31 mouse cellular contexts compared by ENCODE assay signal in the genomic region with DNA sequence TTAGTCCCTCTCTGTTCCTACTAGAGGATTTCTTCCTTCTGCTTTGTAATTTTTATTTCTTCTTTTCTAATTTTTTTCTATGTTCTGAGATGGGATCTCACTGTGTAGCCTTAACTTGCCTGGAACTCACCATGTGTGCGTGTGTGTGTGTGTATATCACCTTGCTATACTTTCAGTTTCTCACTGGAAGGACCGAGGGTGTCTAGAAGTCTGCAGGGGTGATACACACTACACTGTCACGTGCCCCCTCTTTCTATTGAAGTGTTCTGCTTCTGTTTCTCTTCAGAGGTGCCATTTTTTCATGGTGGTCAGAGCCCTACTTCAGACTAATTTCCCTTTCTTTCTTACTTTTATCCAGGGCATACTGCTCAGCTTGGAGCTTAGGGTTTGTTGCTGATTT. TPM values are rescaled to one million over a fixed set of nuclear protein-coding genes. Genes with fewer than 3 reads are reported as not detected.
DNase-seq lines count a peak whose midpoint lies in the region; ATAC-seq and TF ChIP-seq lines count a peak whose summit lies in the region.
"Had no signal": no experiment of that assay in that cellular context is flagged by ENCODE, and none has a peak within 500 bp of the region (broad histone marks: within the 10 kb centered on the region; RNA-seq: fewer than 3 reads in every experiment).

No protein-coding gene starts in this region.

- intact Hi-C loops in heart, postnatal 10 days (cut with DNase I), result no loop called here

- H3K27me3 ChIP-seq in heart, embryonic 14.5 days (ENCODE audit: control insufficient read depth, insufficient read depth, low read length), result no peaks in the 10 kb centered on the region
- no peaks in the 10 kb centered on the region for H3K27me3 ChIP-seq in liver, postnatal 0 days (ENCODE audit: insufficient read depth, low read length)
- no peaks in the 10 kb centered on the region for H3K27me3 ChIP-seq in liver, embryonic 11.5 days (replicated peaks; ENCODE audit: control insufficient read depth, insufficient read depth, low read length)
- H3K27me3 ChIP-seq in C2C12 (ENCODE audit: control insufficient read depth, insufficient read depth, insufficient read length), result no peaks in the 10 kb centered on the region
- no peaks in the 10 kb centered on the region for H3K27me3 ChIP-seq in embryonic facial prominence, embryonic 10.5 days (replicated peaks; ENCODE audit: low read depth, poor library complexity, severe bottlenecking)
- H3K27me3 ChIP-seq: embryonic facial prominence, embryonic 13.5 days; forebrain, embryonic 12.5 days; stomach, embryonic 15.5 days had no signal

- H3K4me3 ChIP-seq in heart, embryonic 14.5 days (ENCODE audit: control insufficient read depth in 1 of 2, insufficient read depth in 1 of 2, low read depth in 1 of 2, low read length in 2 of 2), result peak overlapping the region; percentile 20 to 27; a peak in 3 of 4 replicates
- H3K4me3 ChIP-seq in liver, postnatal 0 days (ENCODE audit: low read depth, low read length), result no peak overlapping the region
- H3K4me3 ChIP-seq in liver, embryonic 11.5 days (ENCODE audit: low read depth, low read length), result no peak overlapping the region
- no peak overlapping the region for H3K4me3 ChIP-seq in C2C12 (ENCODE audit: insufficient read depth, poor library complexity, severe bottlenecking)
- H3K4me3 ChIP-seq in embryonic facial prominence, embryonic 10.5 days, result no peak overlapping the region
- H3K4me3 ChIP-seq: embryonic facial prominence, embryonic 13.5 days; erythroblast, embryonic 14.5 days; forebrain, embryonic 12.5 days; gastrocnemius, adult 2 months; hindbrain, embryonic 10.5 days; stomach, embryonic 15.5 days had no signal

- no peaks in the 10 kb centered on the region for H3K79me2 ChIP-seq in C2C12 (ENCODE audit: control insufficient read depth, insufficient read depth)

- H3K4me2 ChIP-seq in heart, embryonic 14.5 days (ENCODE audit: low read length), result peak overlapping the region; percentile 62
- peak overlapping the region; percentile 16; the same call in 1 of the 2 replicates for H3K4me2 ChIP-seq in liver, postnatal 0 days (ENCODE audit: low read depth, low read length)
- H3K4me2 ChIP-seq in liver, embryonic 11.5 days, result no peak overlapping the region
- H3K4me2 ChIP-seq: embryonic facial prominence, embryonic 13.5 days; forebrain, embryonic 12.5 days; midbrain, embryonic 11.5 days; stomach, embryonic 15.5 days had no signal

- no peak for DNase-seq in heart, postnatal 10 days
- no peak for DNase-seq in liver, postnatal 0 days
- no peak for DNase-seq in liver, embryonic 11.5 days (ENCODE audit: low spot score)
- peak; percentile 0 for DNase-seq in embryonic facial prominence, embryonic 10.5 days (ENCODE audit: low spot score)
- DNase-seq in right cerebral cortex, adult 2 months (ENCODE audit: low spot score in 2 of 2), result no peak
- DNase-seq: adrenal gland, postnatal 10 days; cerebellum, adult 18-20 months; cerebellum, postnatal 14 days; gastrocnemius, adult 2 months; kidney, adult 18-20 months; layer of hippocampus, adult 9-11 months; right cerebral cortex, postnatal 4 days; thymus, adult 2 months; thymus, postnatal 4 days had no signal

- peak overlapping the region; percentile 58 for H3K9ac ChIP-seq in heart, embryonic 14.5 days (ENCODE audit: low read length)
- no peak overlapping the region for H3K9ac ChIP-seq in liver, postnatal 0 days (replicated peaks)
- no peak overlapping the region for H3K9ac ChIP-seq in liver, embryonic 11.5 days (ENCODE audit: low read depth, low read length)
- H3K9ac ChIP-seq: embryonic facial prominence, embryonic 13.5 days; forebrain, embryonic 12.5 days; stomach, embryonic 15.5 days had no signal

- WGBS in heart, embryonic 14.5 days, result 28% methylated on average over 3 of the region's 3 CpGs
- WGBS in liver, postnatal 0 days (ENCODE audit: insufficient replicate concordance), result 48% methylated on average over 3 of the region's 3 CpGs
- 62% methylated on average over 3 of the region's 3 CpGs for WGBS in liver, embryonic 11.5 days
- WGBS in embryonic facial prominence, embryonic 10.5 days, result 80% methylated on average over 3 of the region's 3 CpGs

- TF ChIP-seq CTCF in liver, postnatal 0 days (IDR thresholded peaks at IDR 0.05; ENCODE audit: low read depth), result no peak
- TF ChIP-seq CTCF in C2C12 (IDR thresholded peaks at IDR 0.05; ENCODE audit: control insufficient read depth, insufficient read depth, insufficient read length), result no peak

- H3K27ac ChIP-seq in heart, embryonic 14.5 days (replicated peaks in 1 of 2; ENCODE audit: control insufficient read depth in 1 of 2, insufficient read depth in 1 of 2, low read depth in 2 of 2, low read length in 2 of 2), result peak overlapping the region; percentile 22 to 29; a peak in 2 of 4 replicates
- H3K27ac ChIP-seq in liver, postnatal 0 days (ENCODE audit: low read depth), result no peak overlapping the region
- no peak overlapping the region for H3K27ac ChIP-seq in liver, embryonic 11.5 days (ENCODE audit: low read depth, low read length)
- H3K27ac ChIP-seq in embryonic facial prominence, embryonic 10.5 days (replicated peaks), result no peak overlapping the region
- H3K27ac ChIP-seq: embryonic facial prominence, embryonic 13.5 days; forebrain, embryonic 12.5 days; gastrocnemius, adult 2 months; hindbrain, embryonic 10.5 days; stomach, embryonic 15.5 days had no signal

- no peaks in the 10 kb centered on the region for H3K79me3 ChIP-seq in C2C12 (ENCODE audit: low read depth)

- ATAC-seq in heart, embryonic 14.5 days (ENCODE audit: insufficient number of reproducible peaks, insufficient read depth, low FRiP score, low read depth), result no peak; the same call in 1 of the 2 replicates
- ATAC-seq in liver, postnatal 0 days, result no peak
- ATAC-seq in liver, embryonic 11.5 days (replicated peaks; ENCODE audit: low FRiP score), result no peak
- ATAC-seq: hindbrain, embryonic 16.5 days had no signal

- no peaks in the 10 kb centered on the region for H3K36me3 ChIP-seq in heart, embryonic 14.5 days (ENCODE audit: control insufficient read depth, insufficient read depth, low read length)
- no peaks in the 10 kb centered on the region for H3K36me3 ChIP-seq in liver, postnatal 0 days (replicated peaks; ENCODE audit: insufficient read depth, low read length)
- H3K36me3 ChIP-seq in liver, embryonic 11.5 days (ENCODE audit: control insufficient read depth, insufficient read depth, low read length), result no peaks in the 10 kb centered on the region
- no peaks in the 10 kb centered on the region for H3K36me3 ChIP-seq in C2C12 (ENCODE audit: control insufficient read depth, insufficient read depth)
- H3K36me3 ChIP-seq in embryonic facial prominence, embryonic 10.5 days (replicated peaks), result no peaks in the 10 kb centered on the region
- H3K36me3 ChIP-seq: embryonic facial prominence, embryonic 13.5 days; forebrain, embryonic 12.5 days; hindbrain, embryonic 10.5 days; stomach, embryonic 15.5 days had no signal

- TF ChIP-seq EP300 in liver, postnatal 0 days (IDR thresholded peaks at IDR 0.05; ENCODE audit: low read depth), result no peak

- no peak overlapping the region for H3ac ChIP-seq in C2C12 (ENCODE audit: control insufficient read depth, insufficient read length, low read depth)

- 0 out of 2 replicates have a peak, but pooled peaks cover 3% of the 10 kb centered on the region for H3K9me3 ChIP-seq in heart, embryonic 14.5 days (ENCODE audit: control insufficient read depth, low read length)
- no peaks in the 10 kb centered on the region for H3K9me3 ChIP-seq in liver, postnatal 0 days (ENCODE audit: low read length)
- no peaks in the 10 kb centered on the region for H3K9me3 ChIP-seq in liver, embryonic 11.5 days (ENCODE audit: control insufficient read depth, low read length)
- no peaks in the 10 kb centered on the region for H3K9me3 ChIP-seq in embryonic facial prominence, embryonic 10.5 days
- H3K9me3 ChIP-seq: embryonic facial prominence, embryonic 13.5 days; forebrain, embryonic 12.5 days; hindbrain, embryonic 10.5 days; stomach, embryonic 15.5 days had no signal

- H3K4me1 ChIP-seq in heart, embryonic 14.5 days (ENCODE audit: control insufficient read depth in 2 of 2, insufficient read depth in 2 of 2, low read length in 2 of 2), result peaks cover 7 to 12% of the 10 kb centered on the region in 2 experiments
- H3K4me1 ChIP-seq in liver, postnatal 0 days (ENCODE audit: insufficient read depth), result no peaks in the 10 kb centered on the region
- H3K4me1 ChIP-seq in liver, embryonic 11.5 days (replicated peaks; ENCODE audit: control insufficient read depth, insufficient read depth, low read length), result no peaks in the 10 kb centered on the region
- no peaks in the 10 kb centered on the region; the same call in 1 of the 2 replicates for H3K4me1 ChIP-seq in embryonic facial prominence, embryonic 10.5 days
- H3K4me1 ChIP-seq: embryonic facial prominence, embryonic 13.5 days; forebrain, embryonic 12.5 days; hindbrain, embryonic 10.5 days; stomach, embryonic 15.5 days had no signal

TF ChIP-seq in C2C12, 6 proteins besides CTCF, POLR2A, EP300 and RAD21:
- TF ChIP-seq USF1 (IDR thresholded peaks at IDR 0.05; ENCODE audit: low read depth), result peak; percentile 35
- no peak for TF ChIP-seq MYOG (IDR thresholded peaks at IDR 0.05; ENCODE audit: control insufficient read depth, extremely low read depth, insufficient read length)
TF ChIP-seq in C2C12: peak in this region for 1.

RNA-seq across cellular contexts. Expression of a gene that starts 56.4 kb away (rescaled TPM):
- not detected in 2 replicates for polyA plus RNA-seq in heart, embryonic 14.5 days (2014; fragmentation: Nextera tagmentation; extraction: Ambion mirVana)
- not detected for total RNA-seq in heart, postnatal 10 days (2021)
- polyA plus RNA-seq in liver, postnatal 0 days (2015; fragmentation: Nextera tagmentation; extraction: Ambion mirVana), result 0.21 and 0.26 TPM in 2 replicates
- polyA plus RNA-seq in liver, embryonic 11.5 days (2014; fragmentation: Nextera tagmentation; extraction: Ambion mirVana), result not detected in 2 replicates
- not detected for polyA plus RNA-seq in C2C12 (2012; fragmentation: generic; extraction: Trizol)
- not detected in 2 replicates for polyA plus RNA-seq in embryonic facial prominence, embryonic 10.5 days (2016; fragmentation: Nextera tagmentation; extraction: Ambion mirVana)
- total RNA-seq: adrenal gland, postnatal 10 days; gastrocnemius, adult 2 months; gastrocnemius, postnatal 4 days; left cerebral cortex, postnatal 25 days; megakaryocyte progenitor cell, adult 5-6 weeks had no signal
- polyA plus RNA-seq: embryonic facial prominence, embryonic 13.5 days; erythroblast, embryonic 14.5 days; forebrain, embryonic 12.5 days; frontal cortex, adult 2 months; hindbrain, embryonic 10.5 days; large intestine, adult 2 months; limb, embryonic 14.5 days; liver, embryonic 16.5 days; midbrain, embryonic 11.5 days; neural tube, embryonic 14.5 days; stomach, embryonic 15.5 days had no signal

Comparison
In these comparisons a context has a peak if more than half of its experiments do, and no peak if none do; other contexts are left out.
1. H3K27ac ChIP-seq: peak in heart, embryonic 14.5 days (2 of 2); none in liver, postnatal 0 days (single experiment), liver, embryonic 11.5 days (single experiment) and embryonic facial prominence, embryonic 10.5 days (single experiment).
2. H3K4me3 ChIP-seq: peak in heart, embryonic 14.5 days (2 of 2); none in liver, postnatal 0 days (single experiment), liver, embryonic 11.5 days (single experiment), C2C12 (single experiment) and embryonic facial prominence, embryonic 10.5 days (single experiment).